Mouse (Mus musculus): ENCODE results near the gene Dnase2b. TPM values are rescaled to one million over a fixed set of nuclear protein-coding genes. Genes with fewer than 3 reads are reported as not detected.

Gene Dnase2b
- polyA plus RNA-seq, 1 experiment from 2014 or later: not detected

DNA sequence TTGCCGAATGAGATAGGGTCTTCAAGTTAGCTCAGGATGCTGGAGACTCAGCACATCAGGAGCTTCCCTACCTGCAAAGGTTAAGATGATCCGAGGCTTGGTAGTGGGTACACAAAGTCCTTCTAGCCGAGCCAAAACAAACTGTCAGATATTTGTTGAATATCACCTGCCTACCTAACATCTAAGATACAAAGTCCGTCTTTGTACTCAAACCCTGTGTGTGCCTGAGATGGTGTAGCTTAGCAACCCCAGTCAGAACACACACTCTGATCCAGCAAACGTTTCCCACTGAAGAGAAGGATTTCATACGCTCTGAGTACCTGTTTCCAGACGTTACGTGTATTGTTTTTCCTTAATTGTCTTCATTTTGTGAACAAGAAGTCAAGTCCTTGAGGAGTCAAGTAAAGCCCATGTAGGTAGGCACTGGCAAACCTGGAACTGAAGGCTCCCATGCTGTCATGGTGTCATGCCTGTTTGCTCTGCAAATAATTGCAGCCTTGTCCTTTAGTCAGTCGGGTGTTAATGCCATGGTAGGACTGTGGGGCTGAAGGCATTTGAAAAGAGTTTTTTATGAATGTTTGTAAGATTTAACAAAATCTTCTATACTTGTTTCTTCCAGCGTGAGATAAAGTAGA, 45.1 kb downstream of the Dnase2b start, which contains the start of gene Uox:
TSS of gene Uox (plus strand) at position 279 of the 635 bp plus-strand sequence.
- Histone ChIP-seq H3K9ac (ENCODE audit: low read length) (no peak within 1 kb of the TSS), H3K27me3 (replicated peaks; ENCODE audit: control insufficient read depth, insufficient read depth, low read length) (no peaks in the 10 kb centered on the region), H3K9me3 (ENCODE audit: control insufficient read depth, low read length) (no peaks in the 10 kb centered on the region), H3K4me3 (ENCODE audit: low read depth, low read length) (no peak within 1 kb of the TSS), H3K4me2 (ENCODE audit: low read length) (no peak within 1 kb of the TSS), H3K27ac (ENCODE audit: low read depth) (no peak within 1 kb of the TSS), H3K4me1 (replicated peaks; ENCODE audit: control insufficient read depth, insufficient read depth, low read length) (no peaks in the 10 kb centered on the region), H3K36me3 (ENCODE audit: control insufficient read depth, insufficient read depth, low read length) (no peaks in the 10 kb centered on the region)
- WGBS: 75% methylated on average over 10 of the region's 10 CpGs
- ATAC-seq (replicated peaks; ENCODE audit: low FRiP score, low TSS enrichment, low read depth) (no peak), DNase-seq (ENCODE audit: low spot score) (no peak)

DNA sequence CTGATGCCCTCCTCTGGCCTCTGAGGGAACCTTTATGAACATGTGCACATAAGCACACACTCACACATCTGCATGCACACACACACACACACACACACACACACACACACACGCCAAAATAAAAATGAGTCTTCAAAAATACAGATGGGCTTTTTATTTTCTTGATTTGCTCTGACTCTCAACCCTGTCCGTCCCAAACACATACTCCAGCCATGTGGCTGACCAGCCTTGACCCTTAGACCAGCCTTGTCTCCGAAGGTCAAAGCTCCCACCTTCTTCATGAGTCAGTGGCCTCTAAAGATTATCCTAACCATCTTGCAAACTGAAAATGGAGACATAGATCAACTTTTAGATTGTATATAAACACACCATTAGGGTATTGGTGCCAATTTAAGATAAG, 45.8 kb downstream of the Dnase2b start:
- ATAC-seq (replicated peaks; ENCODE audit: low FRiP score, low TSS enrichment, low read depth) (no peak), DNase-seq (ENCODE audit: low spot score) (no peak)
- H3K9ac ChIP-seq (ENCODE audit: low read length): no peak overlapping the region
- no peaks in the 10 kb centered on the region for H3K36me3 ChIP-seq (ENCODE audit: control insufficient read depth, insufficient read depth, low read length)
- H3K27me3 ChIP-seq (replicated peaks; ENCODE audit: control insufficient read depth, insufficient read depth, low read length): no peaks in the 10 kb centered on the region
- H3K4me3 ChIP-seq (ENCODE audit: low read depth, low read length): no peak overlapping the region
- no peak overlapping the region for H3K27ac ChIP-seq (ENCODE audit: low read depth)
- H3K9me3 ChIP-seq (ENCODE audit: control insufficient read depth, low read length): no peaks in the 10 kb centered on the region
- WGBS: 80% methylated on average over 3 of the region's 3 CpGs
- H3K4me2 ChIP-seq (ENCODE audit: low read length): no peak overlapping the region
- H3K4me1 ChIP-seq (replicated peaks; ENCODE audit: control insufficient read depth, insufficient read depth, low read length): no peaks in the 10 kb centered on the region

DNA sequence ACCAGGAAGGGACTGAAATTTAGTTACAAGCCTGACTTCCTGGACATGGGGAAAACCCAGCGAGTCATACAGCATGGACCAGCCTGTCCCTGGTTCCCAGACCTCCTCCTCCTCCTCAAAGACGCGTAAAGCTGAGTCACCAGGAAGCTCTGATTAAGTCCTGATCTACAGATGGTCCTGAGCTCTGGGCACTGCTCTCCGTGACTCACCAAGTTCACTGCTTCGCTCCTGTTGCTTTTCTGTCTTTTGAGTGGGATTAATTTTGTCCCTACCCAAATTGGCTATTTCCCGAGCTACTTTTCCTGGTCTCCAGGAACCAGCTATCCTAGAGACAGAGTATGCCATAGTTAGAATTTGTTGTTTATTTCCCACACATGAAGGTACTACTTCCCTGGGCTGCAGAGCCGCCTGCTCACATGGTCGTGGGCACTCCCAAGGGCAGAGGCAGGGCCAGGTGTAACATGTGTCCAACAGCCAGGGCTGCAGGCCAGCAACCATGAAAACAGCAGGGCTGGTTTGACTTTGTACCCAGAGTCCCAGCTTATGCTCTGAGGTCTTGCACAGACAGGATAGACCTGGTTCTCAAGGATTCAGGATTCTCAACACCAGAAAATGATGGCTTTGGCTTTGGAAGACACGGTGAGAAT, 47.4 kb downstream of the Dnase2b start:
- Histone ChIP-seq H3K36me3 (ENCODE audit: control insufficient read depth, insufficient read depth, low read length) (no peaks in the 10 kb centered on the region), H3K9ac (ENCODE audit: low read length) (no peak overlapping the region), H3K4me3 (ENCODE audit: low read depth, low read length) (no peak overlapping the region), H3K9me3 (ENCODE audit: control insufficient read depth, low read length) (no peaks in the 10 kb centered on the region), H3K27me3 (replicated peaks; ENCODE audit: control insufficient read depth, insufficient read depth, low read length) (no peaks in the 10 kb centered on the region), H3K4me2 (ENCODE audit: low read length) (no peak overlapping the region), H3K27ac (ENCODE audit: low read depth) (no peak overlapping the region), H3K4me1 (replicated peaks; ENCODE audit: control insufficient read depth, insufficient read depth, low read length) (no peaks in the 10 kb centered on the region)
- DNase-seq (ENCODE audit: low spot score) (no peak), ATAC-seq (replicated peaks; ENCODE audit: low FRiP score, low TSS enrichment, low read depth) (peak; percentile 60; the same call in 1 of the 2 replicates)
- WGBS: 70% methylated on average over 9 of the region's 9 CpGs

DNA sequence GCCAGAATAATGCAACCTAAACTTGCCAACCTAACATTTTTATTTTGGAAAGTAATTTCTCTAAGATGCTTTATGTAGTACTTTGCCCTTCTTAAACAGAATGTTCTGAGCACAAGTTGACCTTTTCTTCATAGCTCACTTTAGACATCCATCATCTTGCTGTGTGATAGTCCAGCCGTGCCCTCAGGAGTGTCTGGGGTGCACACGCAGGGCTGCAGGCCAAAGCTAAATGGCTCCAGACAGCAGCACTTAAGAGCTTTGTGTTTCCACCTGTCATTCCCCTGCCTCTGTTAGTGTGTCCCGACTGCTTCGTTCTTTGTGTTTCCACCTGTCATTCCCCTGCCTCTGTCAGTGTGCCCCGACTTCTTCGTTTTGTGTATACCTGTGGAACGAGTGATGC, 48.0 kb downstream of the Dnase2b start:
- DNase-seq (ENCODE audit: low spot score) (no peak), ATAC-seq (replicated peaks; ENCODE audit: low FRiP score, low TSS enrichment, low read depth) (no peak)
- Histone ChIP-seq H3K27me3 (replicated peaks; ENCODE audit: control insufficient read depth, insufficient read depth, low read length) (no peaks in the 10 kb centered on the region), H3K4me2 (ENCODE audit: low read length) (no peak overlapping the region), H3K9ac (ENCODE audit: low read length) (no peak overlapping the region), H3K9me3 (ENCODE audit: control insufficient read depth, low read length) (no peaks in the 10 kb centered on the region), H3K36me3 (ENCODE audit: control insufficient read depth, insufficient read depth, low read length) (no peaks in the 10 kb centered on the region), H3K27ac (ENCODE audit: low read depth) (no peak overlapping the region), H3K4me3 (ENCODE audit: low read depth, low read length) (no peak overlapping the region), H3K4me1 (replicated peaks; ENCODE audit: control insufficient read depth, insufficient read depth, low read length) (no peaks in the 10 kb centered on the region)
- WGBS: 57% methylated on average over 7 of the region's 7 CpGs

DNA sequence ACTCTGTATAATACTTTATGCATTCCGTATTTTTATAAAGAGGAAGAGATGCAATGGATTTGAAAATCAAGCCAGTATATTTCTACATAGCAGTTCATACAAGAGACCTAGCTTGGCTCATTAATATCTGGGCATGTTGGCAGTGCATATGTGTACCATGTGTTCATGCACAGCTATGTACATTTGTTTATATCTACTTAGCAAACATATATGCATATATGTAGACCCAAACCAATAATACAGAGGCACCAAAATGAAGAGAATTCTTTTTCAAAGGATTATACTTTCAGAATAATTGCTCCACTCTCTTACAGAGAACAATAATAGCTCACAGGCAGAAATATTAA, 50.4 kb downstream of the Dnase2b start:
- H3K9ac ChIP-seq (ENCODE audit: low read length): no peak overlapping the region
- H3K9me3 ChIP-seq (ENCODE audit: control insufficient read depth, low read length): no peaks in the 10 kb centered on the region
- H3K4me1 ChIP-seq (replicated peaks; ENCODE audit: control insufficient read depth, insufficient read depth, low read length): no peaks in the 10 kb centered on the region
- WGBS: 95% methylated on average over 1 of the region's 1 CpGs
- no peak overlapping the region for H3K27ac ChIP-seq (ENCODE audit: low read depth)
- H3K36me3 ChIP-seq (ENCODE audit: control insufficient read depth, insufficient read depth, low read length): no peaks in the 10 kb centered on the region
- ATAC-seq (replicated peaks; ENCODE audit: low FRiP score, low TSS enrichment, low read depth) (no peak), DNase-seq (ENCODE audit: low spot score) (no peak)
- no peak overlapping the region for H3K4me2 ChIP-seq (ENCODE audit: low read length)
- H3K27me3 ChIP-seq (replicated peaks; ENCODE audit: control insufficient read depth, insufficient read depth, low read length): no peaks in the 10 kb centered on the region
- H3K4me3 ChIP-seq (ENCODE audit: low read depth, low read length): no peak overlapping the region

DNA sequence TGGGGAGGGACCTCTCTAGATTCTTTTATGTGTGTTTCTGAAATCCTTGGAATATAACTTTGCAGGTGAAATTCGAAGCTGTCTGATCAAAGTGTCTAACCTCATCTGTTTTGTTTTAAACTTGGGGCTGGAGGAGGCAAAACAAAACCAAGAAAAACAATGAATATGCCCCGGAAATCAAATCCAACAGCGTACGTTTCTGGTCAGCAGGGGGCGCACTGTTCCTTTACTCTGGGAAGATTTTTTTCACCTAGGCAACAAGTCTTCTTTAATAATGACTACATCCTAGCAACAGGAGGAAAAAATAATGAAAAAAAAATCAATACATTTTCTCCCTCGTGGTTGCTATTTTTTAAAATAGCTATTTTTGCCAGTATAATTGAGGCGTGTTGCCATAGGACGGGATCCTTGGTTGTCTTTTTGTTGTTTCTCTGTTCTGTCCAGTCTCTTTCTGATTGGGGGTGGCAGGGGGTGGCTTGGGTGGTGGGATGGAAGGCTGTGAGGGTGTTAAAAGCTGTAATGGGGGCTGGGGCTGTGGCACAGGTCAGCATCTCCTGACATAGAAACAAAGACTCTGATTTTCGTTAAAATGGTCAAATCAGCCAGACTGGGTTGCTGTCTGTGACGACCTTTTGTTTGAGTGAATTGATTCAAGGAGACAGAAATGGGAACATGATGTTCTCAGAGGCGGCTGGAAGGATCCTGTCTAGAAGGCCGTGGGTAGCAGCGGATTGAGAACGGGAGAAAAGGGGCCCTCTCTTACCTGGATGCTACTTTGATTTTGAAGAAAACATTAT, 50.9 kb downstream of the Dnase2b start:
- DNase-seq (ENCODE audit: low spot score) (peak; percentile 95), ATAC-seq (replicated peaks; ENCODE audit: low FRiP score, low TSS enrichment, low read depth) (0 out of 2 replicates have a peak, but pooled peaks have one; percentile 32)

DNA sequence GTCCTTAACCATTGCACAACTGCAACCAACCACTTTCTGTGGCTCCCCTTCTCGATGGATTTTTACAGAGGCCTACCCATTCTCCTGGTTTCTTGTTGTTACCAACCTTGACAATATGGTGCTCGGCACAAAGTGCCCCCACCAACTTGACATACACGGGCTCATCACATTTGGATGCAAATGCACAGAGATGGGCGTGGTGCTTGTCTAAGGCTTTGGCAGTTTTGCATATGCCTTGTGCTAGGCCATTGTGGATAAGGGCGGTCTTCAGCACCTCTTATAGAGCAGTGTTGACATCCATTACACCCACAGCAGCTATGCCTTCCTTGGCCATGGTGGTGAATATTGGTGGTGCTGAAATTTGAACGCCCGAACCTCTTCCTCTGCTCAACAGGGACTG, 52.5 kb downstream of the Dnase2b start:
- 94% methylated on average over 7 of the region's 7 CpGs for WGBS
- Histone ChIP-seq H3K27me3 (replicated peaks; ENCODE audit: control insufficient read depth, insufficient read depth, low read length) (no peaks in the 10 kb centered on the region), H3K9ac (ENCODE audit: low read length) (no peak overlapping the region), H3K27ac (ENCODE audit: low read depth) (no peak overlapping the region), H3K4me2 (ENCODE audit: low read length) (no peak overlapping the region), H3K36me3 (ENCODE audit: control insufficient read depth, insufficient read depth, low read length) (no peaks in the 10 kb centered on the region), H3K4me1 (replicated peaks; ENCODE audit: control insufficient read depth, insufficient read depth, low read length) (no peaks in the 10 kb centered on the region), H3K4me3 (ENCODE audit: low read depth, low read length) (no peak overlapping the region), H3K9me3 (ENCODE audit: control insufficient read depth, low read length) (no peaks in the 10 kb centered on the region)
- no peak for ATAC-seq (replicated peaks; ENCODE audit: low FRiP score, low TSS enrichment, low read depth)
- no peak for DNase-seq (ENCODE audit: low spot score)

More for the DNA sequence above, 50.9 kb downstream of the Dnase2b start:
- Histone ChIP-seq H3K27ac (ENCODE audit: low read depth) (no peak overlapping the region), H3K9me3 (ENCODE audit: control insufficient read depth, low read length) (no peaks in the 10 kb centered on the region), H3K4me2 (ENCODE audit: low read length) (no peak overlapping the region), H3K4me1 (replicated peaks; ENCODE audit: control insufficient read depth, insufficient read depth, low read length) (no peaks in the 10 kb centered on the region), H3K4me3 (ENCODE audit: low read depth, low read length) (no peak overlapping the region), H3K27me3 (replicated peaks; ENCODE audit: control insufficient read depth, insufficient read depth, low read length) (no peaks in the 10 kb centered on the region), H3K9ac (ENCODE audit: low read length) (no peak overlapping the region), H3K36me3 (ENCODE audit: control insufficient read depth, insufficient read depth, low read length) (no peaks in the 10 kb centered on the region)
- WGBS: 45% methylated on average over 14 of the region's 14 CpGs

DNA sequence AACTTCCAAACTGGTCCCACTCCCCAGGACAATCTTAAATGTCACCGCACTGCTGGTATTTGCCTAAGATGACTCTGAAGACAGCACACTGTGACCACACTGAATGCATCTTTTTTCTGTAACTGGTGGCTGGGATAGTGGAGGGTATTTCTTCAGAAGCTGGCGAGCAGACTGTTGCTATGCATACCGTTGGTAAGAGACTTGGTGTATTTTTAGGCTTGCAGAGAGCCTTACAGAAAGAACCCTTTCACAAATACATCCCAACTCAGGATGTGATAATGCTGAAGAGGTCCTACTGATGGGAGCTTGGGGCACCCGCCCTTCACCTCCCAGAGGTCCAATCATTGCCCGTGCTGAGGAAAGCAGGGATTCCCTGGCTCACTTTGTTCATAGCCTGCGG, 57.9 kb downstream of the Dnase2b start:
- Histone ChIP-seq H3K4me1 (replicated peaks; ENCODE audit: control insufficient read depth, insufficient read depth, low read length) (no peaks in the 10 kb centered on the region), H3K27ac (ENCODE audit: low read depth) (no peak overlapping the region), H3K27me3 (replicated peaks; ENCODE audit: control insufficient read depth, insufficient read depth, low read length) (no peaks in the 10 kb centered on the region), H3K9ac (ENCODE audit: low read length) (no peak overlapping the region), H3K36me3 (ENCODE audit: control insufficient read depth, insufficient read depth, low read length) (no peaks in the 10 kb centered on the region), H3K9me3 (ENCODE audit: control insufficient read depth, low read length) (no peaks in the 10 kb centered on the region), H3K4me2 (ENCODE audit: low read length) (no peak overlapping the region), H3K4me3 (ENCODE audit: low read depth, low read length) (no peak overlapping the region)
- ATAC-seq (replicated peaks; ENCODE audit: low FRiP score, low TSS enrichment, low read depth) (no peak), DNase-seq (ENCODE audit: low spot score) (no peak)
- 84% methylated on average over 6 of the region's 6 CpGs for WGBS
